Mouse (Mus musculus): Measurements from ENCODE around the gene Dnajc15.
"Not testable (repeated sequence)": the region's sequence is repeated elsewhere in the genome, so short reads cannot be mapped to it uniquely, and the experiment has no call there.

- not testable (repeated sequence) for TF ChIP-seq POLR2A (IDR thresholded peaks at IDR 0.05; ENCODE audit: extremely low read depth, insufficient read depth, low read length); CTCF (IDR thresholded peaks at IDR 0.05; ENCODE audit: low read depth, low read length)
Measured at GRCm38 (mm10) chr14:77877876-77878275, 3.0 kb upstream of the Dnajc15 start.

Data from liver, adult 2 months (tissue).